Mouse (Mus musculus): ENCODE measurements at regions not wholly inside any gene's neighbourhood (a gene's known extent, or its start where the extent isn't known, plus 50 kb on each side); places are given as distances from the start of the nearest gene placed in this dataset.
"Not testable (repeated sequence)": the region's sequence is repeated elsewhere in the genome, so short reads cannot be mapped to it uniquely, and the experiment has no call there.

DNA sequence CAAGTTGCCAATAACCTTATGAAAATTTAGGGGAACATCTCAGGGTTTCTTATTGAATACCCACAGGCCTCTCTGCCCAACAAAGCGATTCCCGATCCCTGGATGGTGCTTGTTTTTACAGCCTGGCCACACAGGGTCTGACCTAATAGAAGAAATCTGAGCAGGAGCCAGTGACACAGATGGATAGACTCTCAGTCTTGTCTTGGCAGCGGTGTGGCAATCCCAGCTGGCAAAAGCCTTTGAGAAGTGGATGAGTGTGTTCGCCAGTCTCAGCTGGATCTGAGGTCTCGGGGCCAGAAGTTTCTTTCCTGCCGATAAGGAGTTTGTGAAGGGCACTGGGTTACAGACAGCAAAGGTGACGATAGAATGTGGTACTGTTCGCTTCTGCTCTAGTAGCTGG, 366.6 kb downstream of the Plekhb2 start:
- Histone ChIP-seq H3K27me3 (ENCODE audit: control insufficient read depth, insufficient read depth, low read length) (no peaks in the 10 kb centered on the region), H3K4me3 (ENCODE audit: control insufficient read depth in 1 of 2, insufficient read depth in 1 of 2, low read depth in 1 of 2, low read length in 2 of 2) (no peak overlapping the region), H3K27ac (replicated peaks in 1 of 2; ENCODE audit: control insufficient read depth in 1 of 2, insufficient read depth in 1 of 2, low read depth in 2 of 2, low read length in 2 of 2) (no peak overlapping the region), H3K9me3 (ENCODE audit: control insufficient read depth, low read length) (no peaks in the 10 kb centered on the region), H3K9ac (ENCODE audit: low read length) (no peak overlapping the region), H3K4me1 (ENCODE audit: control insufficient read depth in 2 of 2, insufficient read depth in 2 of 2, low read length in 2 of 2) (no peaks in the 10 kb centered on the region), H3K36me3 (ENCODE audit: control insufficient read depth, insufficient read depth, low read length) (no peaks in the 10 kb centered on the region), H3K4me2 (ENCODE audit: low read length) (no peak overlapping the region)
- ATAC-seq (ENCODE audit: insufficient number of reproducible peaks, insufficient read depth, low FRiP score, low read depth) = no peak
- WGBS = 80% methylated on average over 8 of the region's 8 CpGs

- WGBS = 78% methylated on average over 6 of the region's 6 CpGs
- H3K9me3 ChIP-seq (ENCODE audit: control insufficient read depth, low read length); H3K4me1 ChIP-seq (ENCODE audit: control insufficient read depth in 2 of 2, insufficient read depth in 2 of 2, low read length in 2 of 2); H3K27ac ChIP-seq (replicated peaks in 1 of 2; ENCODE audit: control insufficient read depth in 1 of 2, insufficient read depth in 1 of 2, low read depth in 2 of 2, low read length in 2 of 2); ATAC-seq (ENCODE audit: insufficient number of reproducible peaks, insufficient read depth, low FRiP score, low read depth); H3K27me3 ChIP-seq (ENCODE audit: control insufficient read depth, insufficient read depth, low read length); H3K4me2 ChIP-seq (ENCODE audit: low read length); H3K9ac ChIP-seq (ENCODE audit: low read length); H3K4me3 ChIP-seq (ENCODE audit: control insufficient read depth in 1 of 2, insufficient read depth in 1 of 2, low read depth in 1 of 2, low read length in 2 of 2); H3K36me3 ChIP-seq (ENCODE audit: control insufficient read depth, insufficient read depth, low read length): not testable (repeated sequence)
These were observed 370.4 kb downstream of the Plekhb2 start for GRCm38 (mm10) chr1:35220215-35220614.

DNA sequence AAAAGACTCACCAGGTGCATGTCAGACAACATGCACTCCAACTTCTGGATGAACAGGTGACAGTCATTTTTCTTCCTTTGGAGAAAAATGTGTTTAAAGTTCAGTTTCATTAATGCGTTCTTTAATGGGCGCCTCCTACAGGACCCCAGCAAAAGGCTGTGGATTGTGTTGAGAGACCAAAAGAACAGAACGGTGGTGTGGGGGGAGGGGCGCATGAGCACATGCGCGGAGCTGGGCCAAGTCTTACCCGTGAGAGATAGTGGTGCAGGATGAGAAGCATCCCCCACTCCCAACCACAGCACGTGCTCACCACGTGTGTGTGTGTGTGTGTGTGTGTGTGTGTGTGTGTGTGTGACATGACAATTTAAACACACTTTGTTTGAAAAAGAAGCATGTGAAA, 371.0 kb downstream of the Plekhb2 start:
- H3K9ac ChIP-seq (ENCODE audit: low read length) = no peak overlapping the region
- H3K27me3 ChIP-seq (ENCODE audit: control insufficient read depth, insufficient read depth, low read length) = no peaks in the 10 kb centered on the region
- no peaks in the 10 kb centered on the region for H3K9me3 ChIP-seq (ENCODE audit: control insufficient read depth, low read length)
- 71% methylated on average over 9 of the region's 9 CpGs for WGBS
- ATAC-seq (ENCODE audit: insufficient number of reproducible peaks, insufficient read depth, low FRiP score, low read depth) = no peak
- H3K4me2 ChIP-seq (ENCODE audit: low read length) = no peak overlapping the region
- H3K36me3 ChIP-seq (ENCODE audit: control insufficient read depth, insufficient read depth, low read length) = no peaks in the 10 kb centered on the region
- no peak overlapping the region for H3K4me3 ChIP-seq (ENCODE audit: control insufficient read depth in 1 of 2, insufficient read depth in 1 of 2, low read depth in 1 of 2, low read length in 2 of 2)
- H3K27ac ChIP-seq (replicated peaks in 1 of 2; ENCODE audit: control insufficient read depth in 1 of 2, insufficient read depth in 1 of 2, low read depth in 2 of 2, low read length in 2 of 2) = no peak overlapping the region
- no peaks in the 10 kb centered on the region for H3K4me1 ChIP-seq (ENCODE audit: control insufficient read depth in 2 of 2, insufficient read depth in 2 of 2, low read length in 2 of 2)

DNA sequence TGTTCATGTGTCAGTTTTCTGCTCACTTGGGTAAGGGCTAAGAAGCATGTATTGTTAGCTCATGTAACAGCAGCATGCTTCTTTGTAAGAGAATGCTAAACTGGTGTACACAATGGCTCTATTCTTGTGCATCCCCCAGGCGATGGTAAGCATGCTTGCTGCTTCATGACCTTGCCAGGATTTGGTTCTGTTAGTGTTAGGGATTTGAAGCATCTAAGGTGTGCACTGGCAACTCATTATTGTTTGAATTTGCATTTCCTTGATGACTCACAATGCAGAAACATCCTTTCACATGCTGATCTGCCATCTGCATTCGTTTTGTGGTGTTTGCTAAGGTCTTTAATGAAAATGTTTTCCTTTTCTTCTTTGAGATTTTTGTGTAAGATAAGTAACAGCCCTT, 382.8 kb downstream of the Plekhb2 start:
- H3K4me3 ChIP-seq (ENCODE audit: control insufficient read depth in 1 of 2, insufficient read depth in 1 of 2, low read depth in 1 of 2, low read length in 2 of 2) = no peak overlapping the region
- ATAC-seq (ENCODE audit: insufficient number of reproducible peaks, insufficient read depth, low FRiP score, low read depth) = no peak
- no peaks in the 10 kb centered on the region for H3K27me3 ChIP-seq (ENCODE audit: control insufficient read depth, insufficient read depth, low read length)
- no peaks in the 10 kb centered on the region for H3K4me1 ChIP-seq (ENCODE audit: control insufficient read depth in 2 of 2, insufficient read depth in 2 of 2, low read length in 2 of 2)
- no peaks in the 10 kb centered on the region for H3K36me3 ChIP-seq (ENCODE audit: control insufficient read depth, insufficient read depth, low read length)
- no peak overlapping the region for H3K27ac ChIP-seq (replicated peaks in 1 of 2; ENCODE audit: control insufficient read depth in 1 of 2, insufficient read depth in 1 of 2, low read depth in 2 of 2, low read length in 2 of 2)
- no peak overlapping the region for H3K9ac ChIP-seq (ENCODE audit: low read length)
- 40% methylated on average over 2 of the region's 2 CpGs for WGBS
- no peak overlapping the region for H3K4me2 ChIP-seq (ENCODE audit: low read length)
- H3K9me3 ChIP-seq (ENCODE audit: control insufficient read depth, low read length) = no peaks in the 10 kb centered on the region

GRCm38 (mm10) chr1:35238139-35238538, 388.4 kb downstream of the Plekhb2 start:
- Histone ChIP-seq H3K4me1 (ENCODE audit: control insufficient read depth in 2 of 2, insufficient read depth in 2 of 2, low read length in 2 of 2) (no peaks in the 10 kb centered on the region), H3K36me3 (ENCODE audit: control insufficient read depth, insufficient read depth, low read length) (no peaks in the 10 kb centered on the region), H3K27me3 (ENCODE audit: control insufficient read depth, insufficient read depth, low read length) (no peaks in the 10 kb centered on the region), H3K9me3 (ENCODE audit: control insufficient read depth, low read length) (no peaks in the 10 kb centered on the region), H3K4me3 (ENCODE audit: control insufficient read depth in 1 of 2, insufficient read depth in 1 of 2, low read depth in 1 of 2, low read length in 2 of 2) (no peak overlapping the region), H3K9ac (ENCODE audit: low read length) (no peak overlapping the region), H3K27ac (replicated peaks in 1 of 2; ENCODE audit: control insufficient read depth in 1 of 2, insufficient read depth in 1 of 2, low read depth in 2 of 2, low read length in 2 of 2) (no peak overlapping the region), H3K4me2 (ENCODE audit: low read length) (no peak overlapping the region)
- ATAC-seq (ENCODE audit: insufficient number of reproducible peaks, insufficient read depth, low FRiP score, low read depth) = no peak

GRCm38 (mm10) chr1:35242849-35243248, 393.1 kb downstream of the Plekhb2 start:
- Histone ChIP-seq H3K9me3 (ENCODE audit: control insufficient read depth, low read length) (no peaks in the 10 kb centered on the region), H3K9ac (ENCODE audit: low read length) (no peak overlapping the region), H3K36me3 (ENCODE audit: control insufficient read depth, insufficient read depth, low read length) (no peaks in the 10 kb centered on the region), H3K4me3 (ENCODE audit: control insufficient read depth in 1 of 2, insufficient read depth in 1 of 2, low read depth in 1 of 2, low read length in 2 of 2) (no peak overlapping the region), H3K27me3 (ENCODE audit: control insufficient read depth, insufficient read depth, low read length) (no peaks in the 10 kb centered on the region), H3K4me2 (ENCODE audit: low read length) (no peak overlapping the region), H3K4me1 (ENCODE audit: control insufficient read depth in 2 of 2, insufficient read depth in 2 of 2, low read length in 2 of 2) (no peaks in the 10 kb centered on the region), H3K27ac (replicated peaks in 1 of 2; ENCODE audit: control insufficient read depth in 1 of 2, insufficient read depth in 1 of 2, low read depth in 2 of 2, low read length in 2 of 2) (no peak overlapping the region)
- 74% methylated on average over 6 of the region's 6 CpGs for WGBS
- ATAC-seq (ENCODE audit: insufficient number of reproducible peaks, insufficient read depth, low FRiP score, low read depth) = no peak

GRCm38 (mm10) chr1:35243339-35243738, 393.6 kb downstream of the Plekhb2 start:
- Histone ChIP-seq H3K27ac (replicated peaks in 1 of 2; ENCODE audit: control insufficient read depth in 1 of 2, insufficient read depth in 1 of 2, low read depth in 2 of 2, low read length in 2 of 2) (no peak overlapping the region), H3K9me3 (ENCODE audit: control insufficient read depth, low read length) (no peaks in the 10 kb centered on the region), H3K4me2 (ENCODE audit: low read length) (no peak overlapping the region), H3K9ac (ENCODE audit: low read length) (no peak overlapping the region), H3K27me3 (ENCODE audit: control insufficient read depth, insufficient read depth, low read length) (no peaks in the 10 kb centered on the region), H3K4me3 (ENCODE audit: control insufficient read depth in 1 of 2, insufficient read depth in 1 of 2, low read depth in 1 of 2, low read length in 2 of 2) (no peak overlapping the region), H3K4me1 (ENCODE audit: control insufficient read depth in 2 of 2, insufficient read depth in 2 of 2, low read length in 2 of 2) (no peaks in the 10 kb centered on the region), H3K36me3 (ENCODE audit: control insufficient read depth, insufficient read depth, low read length) (no peaks in the 10 kb centered on the region)
- ATAC-seq (ENCODE audit: insufficient number of reproducible peaks, insufficient read depth, low FRiP score, low read depth) = no peak
- WGBS = 72% methylated on average over 6 of the region's 6 CpGs

DNA sequence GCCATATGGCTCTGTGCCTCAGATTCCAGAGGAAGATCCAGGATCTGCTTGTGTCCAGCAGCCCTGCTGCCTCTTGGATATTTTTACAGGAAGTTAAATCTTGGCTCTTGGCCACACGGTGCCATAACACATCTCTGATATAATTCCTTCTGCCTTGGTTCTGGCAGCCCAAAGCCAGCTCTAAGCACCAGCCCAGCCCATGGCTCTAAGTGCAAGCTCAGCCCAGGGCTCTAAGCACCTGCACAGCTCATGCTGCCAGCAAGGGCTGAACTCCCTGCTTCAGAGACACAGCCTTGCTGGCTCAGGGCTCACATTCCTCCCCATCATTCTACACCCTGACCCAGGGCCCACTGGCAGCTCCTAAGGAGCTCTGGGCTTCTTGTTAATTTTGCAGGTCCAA, 415.3 kb downstream of the Plekhb2 start:
- no peaks in the 10 kb centered on the region for H3K27me3 ChIP-seq (ENCODE audit: control insufficient read depth, insufficient read depth, low read length)
- H3K4me2 ChIP-seq (ENCODE audit: low read length) = no peak overlapping the region
- H3K4me1 ChIP-seq (ENCODE audit: control insufficient read depth in 2 of 2, insufficient read depth in 2 of 2, low read length in 2 of 2) = peaks cover 0 to 3% of the 10 kb centered on the region in 2 experiments; a peak in 2 of 4 replicates
- H3K4me3 ChIP-seq (ENCODE audit: control insufficient read depth in 1 of 2, insufficient read depth in 1 of 2, low read depth in 1 of 2, low read length in 2 of 2) = no peak overlapping the region
- ATAC-seq (ENCODE audit: insufficient number of reproducible peaks, insufficient read depth, low FRiP score, low read depth) = no peak
- H3K9ac ChIP-seq (ENCODE audit: low read length) = no peak overlapping the region
- H3K27ac ChIP-seq (replicated peaks in 1 of 2; ENCODE audit: control insufficient read depth in 1 of 2, insufficient read depth in 1 of 2, low read depth in 2 of 2, low read length in 2 of 2) = no peak overlapping the region
- H3K9me3 ChIP-seq (ENCODE audit: control insufficient read depth, low read length) = no peaks in the 10 kb centered on the region
- no peaks in the 10 kb centered on the region for H3K36me3 ChIP-seq (ENCODE audit: control insufficient read depth, insufficient read depth, low read length)
- 48% methylated on average over 1 of the region's 1 CpGs for WGBS
